Mouse (Mus musculus) stomach, embryonic 16.5 days (tissue): ENCODE measurements at regions not wholly inside any gene's neighbourhood (a gene's known extent, or its start where the extent isn't known, plus 50 kb on each side); places are given as distances from the start of the nearest gene placed in this dataset.
A peak's percentile ranks its signal among the peaks of the same experiment; 100 is the strongest.

Experiments used
- ATAC-seq: fragments of 200-750 bp; cut with Nextera tagmentation; 2 replicates; pipeline ENCODE4 v1.8.0; 2017; ENCODE audit warnings: moderate number of reproducible peaks, moderate TSS enrichment; ENCODE audit not compliant: insufficient read depth, low FRiP score
- H3K27ac ChIP-seq: fragments of 300-500 bp; sonication (generic); 2 replicates; pipeline ENCODE4 v1.5.1; 2014; ENCODE audit warnings: low read length
- H3K27me3 ChIP-seq: fragments of 300-500 bp; sonication (generic); 2 replicates; pipeline ENCODE4 v1.6.1; 2014; ENCODE audit warnings: low read length, control low read depth, mixed read lengths; ENCODE audit not compliant: control insufficient read depth, insufficient read depth
- H3K36me3 ChIP-seq: fragments of 300-500 bp; sonication (generic); 2 replicates; pipeline ENCODE4 v1.6.1; 2014; ENCODE audit warnings: low read length; ENCODE audit not compliant: control insufficient read depth, insufficient read depth
- H3K4me1 ChIP-seq: fragments of 300-500 bp; sonication (generic); 2 replicates; pipeline ENCODE4 v1.6.1; 2014; ENCODE audit warnings: low read length, control low read depth, mixed read lengths; ENCODE audit not compliant: control insufficient read depth, insufficient read depth
- H3K4me2 ChIP-seq: fragments of 300-500 bp; sonication (generic); 2 replicates; pipeline ENCODE4 v1.6.1; 2014; ENCODE audit warnings: low read depth, low read length, mixed read lengths
- H3K4me3 ChIP-seq: fragments of 300-500 bp; sonication (generic); replicated peaks from 2 replicates; pipeline ENCODE4 v1.5.1; 2014; ENCODE audit warnings: mild to moderate bottlenecking, low read length
- H3K9ac ChIP-seq: fragments of 300-500 bp; sonication (generic); 2 replicates; pipeline ENCODE4 v1.6.1; 2014; ENCODE audit warnings: low read length
- H3K9me3 ChIP-seq: fragments of 300-500 bp; sonication (generic); replicated peaks from 2 replicates; pipeline ENCODE4 v1.6.1; 2016; ENCODE audit warnings: low read length, control low read depth; ENCODE audit not compliant: control insufficient read depth
- WGBS: fragments of 180-500 bp; shearing (Covaris S2); extraction: QIAGEN DNeasy Blood & Tissue Kit; methylation state at CpG from one replicate; pipeline ENCODE4 v1.1.7; 2014; 5-methylcytosine and 5-hydroxymethylcytosine counted together

DNA sequence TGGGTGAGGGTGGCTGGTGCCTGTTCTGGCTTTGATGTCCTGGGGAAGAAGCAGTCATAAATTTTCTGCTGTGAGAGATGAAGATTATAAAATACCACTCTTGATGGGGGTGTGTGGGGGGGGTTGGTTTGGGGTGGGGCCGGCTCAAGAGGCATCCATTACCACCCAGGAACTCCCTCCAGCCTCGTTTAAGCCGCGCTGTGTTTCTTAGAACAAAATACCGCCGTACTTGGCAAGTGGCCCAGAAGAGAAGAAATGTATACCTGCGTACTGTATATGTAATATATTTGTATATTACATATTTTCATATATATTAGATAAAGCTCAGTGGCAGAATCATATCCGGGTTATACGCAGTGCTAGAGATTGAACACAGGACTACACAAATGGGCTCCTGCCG is 434.6 kb upstream of the Tbx3 start:
- Histone ChIP-seq H3K36me3 (no peaks in the 10 kb centered on the region), H3K4me1 (no peaks in the 10 kb centered on the region), H3K4me3 (no peak overlapping the region), H3K27me3 (no peaks in the 10 kb centered on the region), H3K27ac (no peak overlapping the region), H3K9me3 (no peaks in the 10 kb centered on the region), H3K4me2 (no peak overlapping the region), H3K9ac (no peak overlapping the region)
- WGBS: 74% methylated on average over 10 of the region's 10 CpGs
- no peak; the same call in 1 of the 2 replicates for ATAC-seq

GRCm38 (mm10) chr5:119246824-119247223 is 423.6 kb upstream of the Tbx3 start:
- ATAC-seq: peak; percentile 45; the same call in 1 of the 2 replicates

GRCm38 (mm10) chr5:119248626-119249025 is 421.8 kb upstream of the Tbx3 start:
- no peak overlapping the region for H3K9ac ChIP-seq
- WGBS: 55% methylated on average over 6 of the region's 6 CpGs
- 0 out of 2 replicates have a peak, but pooled peaks have one; percentile 3 for ATAC-seq

More at GRCm38 (mm10) chr5:119246824-119247223, 423.6 kb upstream of the Tbx3 start:
- Histone ChIP-seq H3K9me3 (no peaks in the 10 kb centered on the region), H3K9ac (no peak overlapping the region), H3K4me3 (no peak overlapping the region), H3K4me1 (no peaks in the 10 kb centered on the region), H3K36me3 (no peaks in the 10 kb centered on the region), H3K27ac (no peak overlapping the region), H3K4me2 (no peak overlapping the region), H3K27me3 (no peaks in the 10 kb centered on the region)
- WGBS: 67% methylated on average over 10 of the region's 10 CpGs

DNA sequence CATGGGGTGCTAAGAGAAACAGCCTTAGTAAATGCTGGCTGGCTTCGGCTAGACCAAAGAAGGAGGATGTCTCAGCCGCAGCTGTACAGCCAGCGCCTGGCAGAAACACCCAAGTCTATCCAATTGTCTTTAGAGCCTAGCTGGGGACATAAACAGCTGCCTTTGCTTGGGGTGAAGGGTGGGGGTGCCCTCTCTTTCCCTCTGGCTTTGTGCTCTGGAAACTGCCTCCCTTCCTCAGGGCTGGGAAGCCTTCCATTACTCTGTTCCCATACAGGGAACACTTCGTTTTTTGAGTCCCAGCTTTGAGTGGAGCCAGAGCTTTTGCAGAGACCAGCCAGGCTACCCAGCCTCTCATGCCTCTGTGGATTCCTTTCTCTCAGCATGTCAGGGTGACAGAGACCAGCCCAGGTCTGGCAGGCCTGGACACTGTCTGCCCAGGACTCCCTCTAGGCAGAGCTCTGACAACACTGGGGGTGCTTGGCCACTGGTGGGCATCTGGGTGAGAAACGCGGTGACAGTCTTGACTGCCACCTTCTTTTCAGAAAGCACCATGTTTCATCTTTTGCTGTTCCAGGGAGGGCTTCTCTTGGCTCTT is 421.2 kb upstream of the Tbx3 start:
- no peaks in the 10 kb centered on the region for H3K4me1 ChIP-seq
- no peak overlapping the region for H3K9ac ChIP-seq
- no peak overlapping the region for H3K4me3 ChIP-seq
- H3K9me3 ChIP-seq: no peaks in the 10 kb centered on the region
- WGBS: 66% methylated on average over 6 of the region's 6 CpGs
- H3K27me3 ChIP-seq: no peaks in the 10 kb centered on the region
- H3K4me2 ChIP-seq: no peak overlapping the region
- 0 out of 2 replicates have a peak overlapping the region, but pooled peaks have one; percentile 4 for H3K27ac ChIP-seq
- no peaks in the 10 kb centered on the region for H3K36me3 ChIP-seq
- ATAC-seq: peak; percentile 54; the same call in 1 of the 2 replicates

More at GRCm38 (mm10) chr5:119248626-119249025, 421.8 kb upstream of the Tbx3 start:
- no peaks in the 10 kb centered on the region for H3K36me3 ChIP-seq
- no peak overlapping the region for H3K4me3 ChIP-seq
- H3K27me3 ChIP-seq: no peaks in the 10 kb centered on the region
- H3K27ac ChIP-seq: no peak overlapping the region
- H3K4me1 ChIP-seq: no peaks in the 10 kb centered on the region
- H3K9me3 ChIP-seq: no peaks in the 10 kb centered on the region
- H3K4me2 ChIP-seq: no peak overlapping the region

DNA sequence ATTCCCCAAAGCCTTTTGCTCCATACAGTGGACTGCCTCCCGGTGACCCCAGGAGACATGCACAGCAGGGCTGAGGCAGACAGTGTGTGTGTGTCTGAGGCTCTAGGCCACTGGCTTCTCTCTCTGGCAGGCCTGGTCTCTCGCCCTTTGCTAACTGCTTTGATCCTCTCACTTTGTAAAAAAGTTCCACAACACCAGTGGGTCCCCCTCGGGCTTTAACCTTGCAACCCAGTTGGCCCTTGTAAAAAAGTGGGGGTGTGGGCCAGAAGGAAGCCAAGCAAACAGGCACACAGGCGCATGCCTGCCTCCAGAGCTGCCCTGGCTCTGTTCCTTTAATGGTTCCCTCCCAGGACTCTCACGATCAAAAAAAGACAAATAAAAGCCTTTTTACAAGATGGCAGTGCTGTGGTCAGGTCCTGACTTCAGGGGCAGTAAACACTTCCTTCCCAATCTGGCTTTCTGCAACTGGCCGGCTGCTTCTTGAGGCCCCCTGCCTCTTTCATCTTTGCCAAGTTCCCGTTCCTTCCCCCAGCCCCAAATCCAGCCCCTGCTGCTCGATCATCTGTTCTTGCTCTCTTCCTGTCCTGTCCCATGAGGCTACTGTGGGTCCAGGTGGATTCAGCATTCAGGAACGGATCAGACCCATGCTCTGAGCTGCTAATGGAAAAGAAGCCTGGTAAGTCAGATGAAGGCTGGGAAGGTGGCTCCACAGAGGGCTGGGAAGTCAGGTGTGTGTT is 419.0 kb upstream of the Tbx3 start:
- Histone ChIP-seq H3K9ac (0 out of 2 replicates have a peak overlapping the region, but pooled peaks have one; percentile 10), H3K27me3 (no peaks in the 10 kb centered on the region), H3K27ac (no peak overlapping the region), H3K4me1 (no peaks in the 10 kb centered on the region), H3K9me3 (no peaks in the 10 kb centered on the region), H3K4me3 (no peak overlapping the region), H3K4me2 (no peak overlapping the region), H3K36me3 (no peaks in the 10 kb centered on the region)
- no peak for ATAC-seq
- 37% methylated on average over 9 of the region's 9 CpGs for WGBS

GRCm38 (mm10) chr5:119257374-119258120 is 412.9 kb upstream of the Tbx3 start:
- Histone ChIP-seq H3K27ac (no peak overlapping the region), H3K9ac (no peak overlapping the region), H3K27me3 (no peaks in the 10 kb centered on the region), H3K36me3 (no peaks in the 10 kb centered on the region), H3K4me3 (no peak overlapping the region), H3K4me2 (no peak overlapping the region), H3K9me3 (no peaks in the 10 kb centered on the region), H3K4me1 (no peaks in the 10 kb centered on the region)
- WGBS: 61% methylated on average over 21 of the region's 21 CpGs
- no peak for ATAC-seq

GRCm38 (mm10) chr5:119258831-119259230 is 411.6 kb upstream of the Tbx3 start:
- H3K27ac ChIP-seq: no peak overlapping the region
- no peak for ATAC-seq
- 76% methylated on average over 5 of the region's 5 CpGs for WGBS
- H3K4me2 ChIP-seq: no peak overlapping the region
- no peaks in the 10 kb centered on the region for H3K27me3 ChIP-seq
- no peak overlapping the region for H3K9ac ChIP-seq
- H3K4me3 ChIP-seq: no peak overlapping the region
- H3K9me3 ChIP-seq: no peaks in the 10 kb centered on the region
- no peaks in the 10 kb centered on the region for H3K4me1 ChIP-seq
- H3K36me3 ChIP-seq: no peaks in the 10 kb centered on the region

- Histone ChIP-seq H3K4me1 (no peaks in the 10 kb centered on the region), H3K27me3 (no peaks in the 10 kb centered on the region), H3K36me3 (no peaks in the 10 kb centered on the region), H3K4me3 (no peak overlapping the region), H3K9me3 (no peaks in the 10 kb centered on the region), H3K9ac (no peak overlapping the region), H3K4me2 (no peak overlapping the region), H3K27ac (peak overlapping the region; percentile 20)
- peak; percentile 71; the same call in 1 of the 2 replicates for ATAC-seq
- WGBS: 54% methylated on average over 20 of the region's 20 CpGs
Measured at GRCm38 (mm10) chr5:119265149-119265890, 405.1 kb upstream of the Tbx3 start.
